Mouse (Mus musculus) bone marrow macrophage, adult 2 months (primary cell): ENCODE data around the gene Galk1.

Source experiments
- CTCF ChIP-seq: IDR thresholded peaks from 2 replicates; pipeline ENCODE4 v1.5.1; 2012; ENCODE audit warnings: low read depth, mild to moderate bottlenecking, low read length, moderate library complexity
- POLR2A ChIP-seq: IDR thresholded peaks from 2 replicates; pipeline ENCODE4 v1.6.1; 2012; ENCODE audit warnings: mild to moderate bottlenecking, low read depth, low read length, borderline replicate concordance

DNA sequence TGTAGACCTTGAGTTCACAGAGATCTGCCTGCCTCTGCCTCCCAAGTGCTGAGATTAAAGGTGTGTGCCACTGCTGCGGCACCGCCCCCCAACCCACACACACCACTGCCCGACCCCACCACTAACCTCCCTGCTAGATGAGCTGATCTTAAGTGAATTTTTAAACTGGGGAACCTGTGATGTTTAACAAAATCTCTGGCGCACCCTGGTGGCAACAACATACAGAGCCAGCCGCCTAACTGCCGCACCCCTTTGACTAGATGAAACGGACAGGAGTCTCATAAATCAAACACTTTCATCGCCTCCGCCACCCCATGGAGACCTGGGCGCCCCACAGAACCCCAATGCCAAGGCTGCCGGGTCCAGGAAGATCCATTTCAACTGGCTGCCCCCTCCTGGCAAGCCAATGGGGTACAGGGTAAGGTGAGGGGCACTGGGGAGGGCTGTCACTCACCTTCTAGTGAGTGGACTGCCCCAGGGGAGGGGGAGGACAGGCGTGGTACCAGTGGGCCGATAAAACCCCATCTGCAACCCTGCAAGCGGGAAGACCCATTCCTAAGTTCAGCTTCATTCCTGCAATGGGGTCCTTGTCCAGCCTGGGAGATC is 12.9 kb downstream of the Galk1 start:
- TF ChIP-seq CTCF (peak; percentile 50), POLR2A (no peak)
